Mouse (Mus musculus) urinary bladder, postnatal 4 days (tissue): ENCODE measurements around the gene Plek2.
"Not testable (repeated sequence)": the region's sequence is repeated elsewhere in the genome, so short reads cannot be mapped to it uniquely, and the experiment has no call there.

Source experiments
- DNase-seq, 2 experiments: peaks; one replicate each; pipeline ENCODE4 v3.0.0; 2021 to 2022; ENCODE audit warnings: low spot score in 2 of 2

The Plek2 gene

DNA sequence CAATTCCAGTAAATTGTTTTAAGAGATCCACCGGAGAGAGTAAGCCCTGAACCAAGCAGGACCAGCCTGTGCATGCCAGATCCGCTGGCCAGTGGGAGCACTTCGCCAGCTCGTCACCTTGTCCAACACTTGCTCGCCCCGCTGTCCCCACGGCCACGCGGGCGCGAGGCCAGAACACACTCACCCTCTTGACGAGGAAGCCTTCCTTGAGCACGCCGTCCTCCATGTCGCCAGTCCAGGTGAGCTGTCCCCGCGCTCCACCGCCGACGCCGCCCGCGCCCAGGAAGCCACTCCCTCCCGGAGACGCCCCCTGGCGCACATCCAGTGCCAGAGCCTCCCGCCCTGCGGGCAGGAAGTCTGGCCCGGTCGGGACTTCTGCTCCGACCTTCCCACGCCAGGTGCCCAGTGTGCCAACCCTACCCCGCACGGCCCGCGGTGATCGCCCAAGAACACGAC, at the start of gene Plek2:
TSS of gene Plek2 (minus strand) at position 258 of the 456 bp plus-strand sequence.
- peak; percentile 65 to 81 for DNase-seq

DNA sequence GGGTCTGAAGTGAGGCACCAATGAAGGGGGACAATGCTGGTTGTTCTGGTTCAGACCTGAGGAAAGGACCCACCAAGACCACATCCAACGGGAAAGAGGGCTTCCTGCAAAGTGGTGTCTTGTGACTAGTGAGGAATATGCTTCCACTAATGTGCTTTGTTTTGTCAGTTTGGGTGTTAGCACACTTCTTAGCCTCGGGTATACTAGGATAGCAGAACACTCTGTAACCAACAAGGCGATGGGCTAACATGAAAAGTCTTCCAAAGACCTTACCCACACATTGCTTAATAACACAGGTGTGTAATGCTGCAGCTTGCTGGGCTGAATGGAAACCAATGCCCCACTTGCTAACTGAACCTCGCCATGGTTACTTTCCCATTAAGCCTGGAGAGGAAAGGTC, 49.6 kb upstream of the Plek2 start:
- no peak for DNase-seq

DNA sequence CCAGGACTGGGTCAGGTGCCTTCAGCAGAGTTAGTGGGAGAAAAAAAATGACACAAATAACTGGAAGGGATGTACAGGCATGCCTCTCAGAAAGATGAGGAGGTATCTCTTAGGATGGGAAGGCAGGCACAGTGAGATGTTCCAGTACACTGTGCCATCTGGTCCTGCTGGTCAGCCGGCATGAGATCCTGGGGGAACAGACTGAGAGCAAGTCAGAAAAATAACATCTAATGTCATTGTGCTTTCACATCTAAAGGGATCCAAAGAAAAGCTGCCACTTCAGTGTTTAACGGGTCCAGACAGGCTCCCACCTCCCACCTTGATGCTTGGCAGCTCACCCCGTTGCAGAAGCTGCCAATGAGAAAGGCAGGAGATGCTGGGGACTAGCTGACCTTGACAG, 45.7 kb upstream of the Plek2 start:
- no peak for DNase-seq

DNA sequence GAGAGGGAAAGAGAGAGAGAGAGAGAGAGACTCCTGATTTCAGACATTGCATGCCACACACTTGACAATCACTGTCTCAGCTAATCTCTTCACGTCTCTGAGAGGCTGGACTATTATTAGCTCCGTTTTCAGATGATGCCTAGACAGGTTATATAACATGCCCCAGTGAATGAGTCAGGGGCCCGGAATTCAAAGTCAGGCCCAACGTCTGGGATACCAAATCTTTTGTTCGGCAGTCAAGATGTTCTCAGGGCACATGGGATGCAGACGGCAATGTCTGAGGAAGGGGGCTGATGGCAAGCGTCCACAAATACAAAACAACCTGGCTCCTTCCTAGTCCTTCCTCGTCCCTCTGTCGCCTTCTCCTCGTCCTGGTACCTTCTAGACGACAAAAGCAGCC, 45.3 kb upstream of the Plek2 start:
- no peak for DNase-seq

DNA sequence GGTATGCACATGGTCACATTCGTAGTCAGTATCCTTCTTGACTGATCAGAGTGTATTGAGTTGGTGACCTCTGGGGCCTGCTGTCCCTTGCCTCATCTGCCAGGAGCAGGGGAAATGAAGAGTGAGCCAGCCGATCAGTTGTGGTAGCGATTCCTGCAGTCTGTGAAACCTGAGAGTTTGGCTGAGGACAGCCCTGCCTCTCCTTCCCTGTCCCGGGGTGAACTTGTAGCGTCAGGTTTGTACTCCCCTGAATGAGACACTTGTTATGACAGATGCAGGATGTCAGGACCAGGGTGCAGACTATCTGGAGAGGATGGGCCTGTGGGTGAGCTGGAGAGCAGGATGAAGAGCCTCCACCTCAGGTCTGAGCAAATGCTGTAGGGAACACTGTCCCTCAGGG, 40.9 kb upstream of the Plek2 start:
- DNase-seq: no peak

DNA sequence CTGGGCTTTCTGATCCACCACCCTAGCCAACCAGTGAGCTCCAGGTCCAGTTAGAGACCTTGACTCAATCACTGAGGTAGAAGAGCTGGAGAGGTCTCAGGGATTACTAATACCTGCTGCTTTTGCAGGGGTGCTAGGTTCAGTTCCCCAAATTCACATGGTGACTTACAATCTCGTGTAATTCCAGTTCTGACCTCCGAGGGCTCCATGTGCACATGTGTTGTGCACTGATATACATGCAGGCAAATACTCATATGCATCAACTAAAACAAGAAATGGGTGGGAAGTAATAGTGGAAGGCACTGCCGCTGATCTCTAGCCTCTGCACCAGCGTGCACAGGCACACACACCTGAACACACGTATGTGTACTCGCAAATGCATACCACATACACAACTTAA, 40.4 kb upstream of the Plek2 start:
- DNase-seq: no peak

DNA sequence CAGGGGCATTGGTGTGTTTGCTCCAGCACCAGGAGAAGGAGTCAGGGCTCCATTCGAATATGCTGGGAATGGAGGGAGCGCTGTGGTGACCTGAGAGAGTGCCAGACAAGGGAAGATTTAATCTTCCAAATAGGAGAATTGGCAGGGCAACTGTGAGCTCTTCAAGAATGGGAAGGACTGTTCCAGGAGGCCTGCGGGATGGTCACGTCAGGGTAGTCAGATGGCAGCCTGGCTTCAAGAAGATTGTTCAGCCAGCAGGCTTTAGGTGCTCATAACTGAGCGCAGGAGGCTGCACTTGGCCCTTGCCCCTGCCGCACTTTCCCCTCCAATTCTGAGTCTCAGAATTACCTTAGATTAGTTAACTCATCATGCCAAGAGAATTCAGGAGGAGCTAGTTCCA, 36.2 kb upstream of the Plek2 start:
- DNase-seq: no peak

DNA sequence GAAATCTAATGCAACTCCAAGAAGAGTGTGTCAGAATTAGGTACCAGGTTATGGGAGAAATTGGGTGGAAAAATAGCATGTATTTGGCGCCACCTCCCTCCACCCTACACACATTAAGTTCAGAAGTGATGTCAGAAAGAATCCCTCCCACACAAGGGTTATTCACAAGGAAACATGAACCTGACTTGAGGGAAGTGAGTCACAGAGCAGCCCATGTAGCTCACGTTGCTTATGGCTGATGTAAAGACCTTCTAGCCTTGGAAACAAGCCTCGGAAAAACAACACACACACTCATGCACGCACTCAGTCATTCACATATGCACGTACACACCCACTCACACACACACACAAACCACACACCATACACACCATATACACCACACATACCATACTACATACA, 33.3 kb upstream of the Plek2 start:
- DNase-seq: no peak

DNA sequence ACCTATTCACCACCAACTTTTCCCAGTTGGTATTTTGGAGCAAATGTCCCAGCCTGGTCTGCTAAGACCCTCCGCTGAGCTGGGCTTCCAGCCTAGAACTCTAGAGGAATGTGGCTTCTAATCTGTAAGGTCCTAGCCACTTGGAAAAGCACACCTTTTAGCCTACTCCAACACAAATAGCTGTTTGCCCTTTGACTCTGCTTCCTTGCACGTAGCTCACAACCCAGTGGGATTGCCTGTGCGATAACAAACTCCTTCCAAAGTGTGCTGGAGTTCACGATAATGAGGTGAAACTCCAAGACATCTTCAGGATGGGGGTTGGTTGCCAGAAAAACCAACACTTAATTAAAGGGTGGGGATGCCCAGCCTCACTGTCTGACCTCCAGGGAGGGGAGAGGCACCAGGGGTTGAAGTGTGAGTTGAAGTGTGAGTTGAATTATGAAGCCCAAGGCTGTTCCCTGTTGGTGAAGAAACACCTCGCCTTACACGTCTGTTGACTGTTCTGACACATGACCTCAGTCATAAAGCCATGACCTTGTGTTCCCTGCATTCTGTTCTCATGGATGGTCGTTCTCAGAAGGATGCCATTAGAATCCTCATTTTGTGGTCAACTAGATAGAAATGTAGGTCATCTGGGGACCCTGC, 32.8 kb upstream of the Plek2 start:
- no peak for DNase-seq

DNA sequence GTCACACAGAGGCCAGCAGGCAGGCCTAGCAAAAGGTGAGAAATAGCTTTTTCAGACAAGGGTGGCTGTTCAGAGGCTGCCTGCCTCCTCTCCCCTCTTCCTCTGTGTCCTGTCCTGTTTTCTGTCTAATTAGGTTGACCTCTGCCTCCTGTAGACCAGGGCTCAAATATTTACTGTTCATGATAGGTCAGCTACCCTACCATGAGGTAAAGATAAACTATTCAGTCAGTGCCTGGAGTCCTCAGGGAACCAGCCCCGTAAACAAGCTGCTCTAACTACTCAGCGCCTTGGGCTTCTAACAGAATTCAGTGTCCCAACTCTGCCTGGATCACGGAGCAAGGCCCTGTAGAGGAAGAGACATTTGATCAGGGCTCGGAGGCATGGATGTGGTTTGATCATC, 29.7 kb upstream of the Plek2 start:
- DNase-seq: no peak

DNA sequence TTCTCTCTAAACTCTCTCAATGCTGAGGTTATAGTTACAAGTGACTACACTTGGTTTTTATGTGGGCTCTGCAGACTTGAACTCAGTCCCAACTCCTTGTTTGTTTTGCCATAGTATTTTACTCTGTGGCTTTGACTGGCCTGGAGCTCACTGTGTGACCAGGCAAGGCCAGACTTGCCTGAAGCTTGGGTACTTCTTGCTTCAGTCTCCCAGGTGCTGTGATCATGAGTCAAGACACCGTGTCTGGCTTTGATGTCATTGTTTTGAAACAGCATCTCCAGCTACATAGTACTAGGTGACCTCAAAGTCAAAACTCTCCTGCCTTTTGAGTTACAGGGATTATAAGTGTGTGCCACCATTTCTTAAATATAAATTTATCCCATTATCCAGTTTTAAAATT, 23.1 kb upstream of the Plek2 start:
- no peak for DNase-seq

DNA sequence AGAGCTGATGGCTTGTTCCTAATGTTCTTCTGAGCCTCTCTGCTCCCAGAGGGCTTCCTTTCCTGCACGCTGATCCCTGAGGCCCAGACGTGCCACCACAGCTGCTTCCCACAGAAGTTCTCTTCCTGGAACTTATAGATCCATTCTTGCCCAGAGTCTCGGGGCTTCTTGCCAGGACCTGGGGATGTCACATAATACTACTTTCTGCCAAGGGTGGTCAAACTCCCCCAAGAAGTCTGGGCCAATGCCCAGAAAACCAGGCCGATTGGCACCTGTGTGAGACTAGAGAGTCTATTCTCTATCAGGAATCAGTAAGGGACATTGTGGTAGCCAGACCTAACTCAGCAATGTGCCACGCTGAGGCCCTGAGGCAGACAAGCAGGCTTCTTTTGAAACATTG, 20.5 kb upstream of the Plek2 start:
- no peak for DNase-seq

DNA sequence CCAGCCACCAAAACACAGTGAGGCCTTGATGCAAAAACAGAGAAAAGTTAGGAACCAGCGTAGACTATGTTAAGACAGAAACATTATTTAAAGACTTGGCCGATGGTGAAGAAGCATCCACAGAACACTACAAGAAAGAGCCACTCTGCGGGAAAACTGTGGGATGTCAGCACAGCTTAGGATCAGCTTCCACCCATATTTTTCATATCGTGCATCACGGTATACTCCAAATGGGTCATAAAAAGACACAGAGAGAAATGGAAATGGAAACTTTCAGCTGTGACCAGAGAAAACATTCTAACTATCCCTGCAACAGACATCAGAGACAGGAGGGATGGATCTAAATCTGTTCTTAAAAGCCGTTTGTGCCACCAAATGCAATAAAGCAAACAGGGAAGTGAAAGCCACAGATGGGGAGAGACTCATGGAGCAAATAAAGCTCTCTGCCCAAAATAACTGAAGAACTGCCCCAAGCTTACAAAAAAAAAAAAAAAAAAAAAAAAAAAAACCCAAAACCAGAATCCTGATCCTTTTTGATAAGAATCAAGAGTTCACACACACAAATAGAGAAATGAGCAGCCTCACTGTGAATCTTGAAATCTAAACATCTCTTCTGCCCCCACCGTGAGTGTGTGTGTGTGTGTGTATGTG, 16.9 kb upstream of the Plek2 start:
- DNase-seq: no peak

DNA sequence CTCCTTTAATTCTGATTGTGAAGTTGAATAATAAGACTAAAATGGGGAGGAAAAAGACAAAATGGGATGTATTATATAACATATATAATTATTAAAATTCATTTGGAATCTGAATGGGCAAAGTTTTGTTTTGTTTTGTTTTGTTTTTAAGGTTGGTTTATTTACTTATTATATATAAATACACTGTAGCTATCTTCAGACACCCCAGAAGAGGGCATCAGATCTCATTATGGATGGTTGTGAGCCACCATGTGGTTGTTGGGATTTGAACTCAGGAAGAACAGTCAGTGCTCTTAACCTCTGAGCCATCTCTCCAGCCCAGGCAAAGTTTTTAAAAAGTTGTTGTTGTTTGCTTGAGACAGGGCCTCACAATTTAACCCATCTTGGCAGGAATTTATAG, 16.2 kb upstream of the Plek2 start:
- not testable (repeated sequence) for DNase-seq

DNA sequence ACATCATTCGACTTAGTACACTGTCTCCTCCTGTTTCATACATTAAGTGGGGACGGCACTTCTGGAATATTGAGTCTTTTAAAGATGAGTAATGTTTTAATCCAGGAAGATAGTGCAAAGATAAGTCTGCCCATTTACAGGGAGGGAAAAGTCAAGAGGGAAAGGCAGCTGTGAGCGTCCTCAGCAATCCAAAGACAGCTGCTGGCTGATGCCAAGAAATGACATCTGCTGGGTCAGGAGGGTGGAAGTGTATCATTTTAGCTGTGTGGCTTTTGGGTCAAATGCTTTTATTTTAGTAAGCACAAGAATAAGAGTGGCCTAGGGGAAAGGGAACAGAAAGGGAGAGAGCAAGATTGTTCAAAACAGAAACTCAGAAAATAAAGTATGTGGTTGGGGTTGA, 15.3 kb upstream of the Plek2 start:
- DNase-seq: no peak

DNA sequence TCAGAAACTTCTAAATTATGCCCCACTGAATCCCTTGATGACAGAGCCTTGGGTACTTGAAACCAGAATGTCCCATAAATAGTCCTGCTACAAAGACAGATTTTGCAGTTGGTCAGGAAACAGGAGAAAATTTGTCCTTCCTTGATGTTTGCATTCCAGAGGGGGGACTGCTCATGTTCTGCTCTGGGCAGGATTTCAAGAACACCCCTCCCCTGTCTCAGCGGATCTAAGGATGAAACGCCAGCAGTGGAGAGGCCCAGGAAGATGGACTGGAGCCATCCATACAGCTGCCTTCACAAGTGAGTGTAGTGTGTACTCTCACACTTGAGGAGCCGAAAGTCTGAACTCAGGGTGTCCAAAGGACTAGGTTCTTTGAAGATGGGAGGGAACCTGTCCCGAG, 14.7 kb upstream of the Plek2 start:
- DNase-seq: no peak

DNA sequence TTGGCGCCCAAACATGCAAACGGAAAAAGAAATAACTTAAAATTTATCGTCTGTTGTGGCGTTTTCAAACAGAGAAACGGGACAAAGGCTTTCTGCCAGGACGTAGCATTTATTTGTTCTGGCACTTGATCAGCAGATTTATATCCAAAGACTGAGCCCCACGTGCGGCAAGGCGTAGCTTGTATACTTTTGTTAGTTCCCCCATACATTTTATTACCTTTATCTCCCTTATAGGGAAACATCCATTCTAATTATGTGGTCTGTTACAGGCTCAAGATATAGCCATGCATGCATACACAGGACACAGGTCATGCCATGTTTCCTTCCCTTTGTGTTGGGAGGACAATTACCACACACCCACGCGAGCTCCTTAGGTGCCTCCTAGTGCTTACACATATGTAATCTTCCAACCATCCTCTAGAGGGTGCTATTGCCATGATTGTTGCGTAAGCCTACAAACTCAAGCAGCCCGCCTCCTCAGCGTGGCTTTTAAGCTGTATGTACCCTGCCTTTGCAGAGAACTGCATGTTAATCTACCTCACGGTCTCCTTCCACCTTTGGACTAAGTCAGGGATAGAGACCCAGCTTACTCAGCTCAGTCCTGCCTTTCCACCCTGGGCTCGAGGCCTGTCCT, 12.4 kb upstream of the Plek2 start:
- peak in 1 of 2 experiments; percentile 37 for DNase-seq

DNA sequence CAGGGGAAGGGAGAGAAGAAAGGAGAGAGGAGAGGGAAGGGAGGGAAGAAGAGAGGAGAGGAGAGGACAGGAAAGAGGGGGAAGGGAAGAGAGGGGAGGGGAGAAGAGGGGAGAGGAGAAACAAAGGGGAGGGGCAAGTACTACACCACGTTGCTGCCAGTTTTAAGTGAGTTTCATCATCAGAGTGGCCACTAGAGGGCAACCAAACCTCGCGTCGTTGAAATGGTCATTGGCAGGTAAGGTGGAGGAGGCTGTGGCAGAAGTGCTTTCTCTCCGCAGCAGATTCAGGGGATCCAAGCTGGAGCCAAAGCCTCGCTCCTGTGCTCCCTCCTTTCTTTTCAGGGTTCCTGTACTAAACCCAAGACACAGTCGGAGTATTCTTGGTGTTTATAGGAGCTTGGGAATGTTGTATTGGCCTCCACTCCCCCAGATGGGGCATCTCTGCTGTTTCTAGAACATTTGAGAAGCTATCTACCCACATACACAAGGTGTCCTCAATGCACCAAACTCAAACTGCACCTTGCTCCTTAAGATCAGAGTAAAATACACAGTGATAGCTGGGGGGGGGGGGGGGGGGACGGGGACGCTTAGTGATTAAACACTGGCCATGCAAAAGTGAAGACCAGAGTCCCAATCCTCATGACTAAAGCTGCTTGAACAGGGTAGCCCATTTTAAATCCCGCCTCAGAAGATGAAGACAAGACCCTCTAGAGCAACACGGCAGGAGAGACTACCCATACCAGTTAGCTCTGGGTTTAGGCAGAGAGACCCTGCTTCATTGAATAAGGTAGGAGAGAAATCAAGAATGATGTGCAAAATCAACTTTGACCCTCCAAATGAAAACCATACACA, 11.7 kb upstream of the Plek2 start:
- peak; percentile 64 to 78 for DNase-seq

DNA sequence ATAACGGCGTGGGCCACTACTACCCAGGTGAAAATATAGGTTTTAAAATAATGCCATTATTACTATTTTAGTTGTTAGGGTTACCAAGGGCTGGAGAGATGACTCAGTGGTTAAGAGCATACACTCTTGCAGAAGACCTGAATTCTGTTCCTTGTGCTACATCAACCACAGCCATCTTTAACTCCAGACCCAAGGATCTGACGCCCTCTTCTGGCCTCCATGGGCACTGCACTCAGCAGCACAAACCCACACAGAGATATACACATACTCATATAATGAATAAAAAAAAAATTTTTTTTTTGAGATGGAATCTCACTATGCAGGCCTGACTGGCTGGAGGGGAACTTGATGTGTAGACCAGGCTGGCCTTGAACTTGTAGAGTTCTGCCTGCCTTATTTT, 9.5 kb upstream of the Plek2 start:
- DNase-seq: no peak

DNA sequence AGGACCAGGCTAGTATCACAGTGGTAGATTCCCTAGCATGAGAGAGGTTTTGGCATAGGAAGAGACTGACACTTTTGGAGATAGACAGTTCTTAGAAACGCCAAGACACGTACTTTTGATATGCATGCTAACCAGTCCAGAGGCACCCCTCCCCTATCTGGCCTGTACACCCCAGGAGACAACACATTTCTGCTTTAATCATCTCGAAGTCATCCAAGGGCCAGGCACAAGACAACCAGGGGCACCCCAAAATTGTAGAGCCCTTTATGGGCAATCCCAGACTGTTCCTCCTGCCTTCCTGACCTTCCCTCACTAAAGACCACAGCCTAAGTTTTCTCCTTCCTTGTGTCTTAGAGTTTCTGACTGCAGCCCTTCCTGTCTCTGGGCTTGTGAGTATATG, 8.8 kb upstream of the Plek2 start:
- DNase-seq: no peak

DNA sequence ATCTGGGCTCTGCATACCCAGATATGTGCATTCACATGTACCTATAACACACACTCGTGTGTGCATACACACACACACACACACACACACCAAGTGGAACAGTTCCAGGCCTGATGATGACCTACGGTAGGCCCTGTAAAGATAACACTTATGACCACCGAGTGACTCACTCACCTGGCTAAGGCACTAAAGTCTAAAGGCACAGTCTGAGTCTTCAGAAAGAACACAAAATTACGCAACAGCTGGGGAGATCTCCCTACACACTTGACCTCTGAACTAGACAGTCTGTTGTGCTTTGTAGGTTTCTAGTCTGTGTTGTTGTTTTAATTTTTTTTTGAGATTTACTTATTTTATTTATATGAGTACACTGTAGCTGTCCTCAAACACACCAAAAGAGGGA, 7.7 kb upstream of the Plek2 start:
- no peak for DNase-seq

DNA sequence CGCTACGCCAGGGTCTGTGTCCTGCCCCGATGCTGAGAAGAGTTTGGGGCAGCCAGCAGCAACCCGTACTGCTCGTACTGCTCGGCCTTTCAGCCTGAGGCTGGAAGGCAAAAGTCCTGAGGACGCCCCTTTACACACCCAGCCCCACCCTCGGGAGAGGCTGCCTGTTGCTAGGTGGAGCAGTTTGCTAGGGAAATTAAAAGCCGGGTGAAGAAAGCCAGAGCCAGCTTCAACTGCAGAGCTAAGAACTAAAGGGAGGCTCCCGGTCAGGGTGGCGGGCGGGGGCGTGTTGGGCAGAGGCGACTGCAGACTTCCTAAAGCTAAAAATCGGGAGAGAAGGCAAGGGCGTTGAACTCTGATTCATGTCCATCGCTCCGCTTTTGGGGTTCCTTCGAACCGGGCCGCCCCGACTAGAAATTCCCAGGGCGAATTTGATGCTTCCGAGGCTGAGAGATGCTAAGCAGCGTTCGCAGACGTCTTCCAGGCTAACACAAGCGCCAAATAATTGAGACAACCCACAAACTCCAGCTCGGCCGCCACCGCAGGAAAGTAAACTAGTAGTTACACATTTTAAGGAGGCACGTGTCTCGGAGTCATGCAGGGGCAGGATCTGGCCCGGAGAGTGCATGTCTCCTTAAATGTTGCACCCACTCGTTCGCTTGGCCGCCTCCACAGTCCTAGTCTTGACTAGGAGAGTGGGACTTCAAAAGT, 5.1 kb upstream of the Plek2 start:
- DNase-seq: peak; percentile 36 to 62
